Mouse (Mus musculus): Measurements from ENCODE around the gene Slc17a5.

DNA sequence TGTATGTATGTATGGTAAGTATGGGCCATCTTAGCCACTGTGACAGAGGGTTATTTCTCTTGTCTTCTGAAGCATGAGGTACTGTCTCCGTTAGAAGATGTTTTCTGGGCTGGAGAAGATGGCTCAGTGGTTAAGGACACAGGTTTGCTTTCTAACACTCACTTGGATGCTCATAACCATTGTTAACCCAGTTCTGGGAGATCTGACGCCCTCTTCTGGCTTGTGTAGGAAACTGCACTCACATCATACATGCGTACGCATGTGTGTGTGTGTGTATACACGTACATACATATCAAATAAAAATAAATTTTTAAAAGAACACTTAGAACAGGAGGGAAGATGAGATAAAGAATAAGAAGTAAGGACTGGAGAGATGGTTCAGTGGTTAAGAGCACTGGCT is 11.4 kb downstream of the Slc17a5 start:
- TF ChIP-seq CTCF (IDR thresholded peaks at IDR 0.05; ENCODE audit: low read depth) = 0 out of 2 replicates have a peak, but pooled peaks have one; percentile 12
- no peak for TF ChIP-seq EP300 (optimal IDR thresholded peaks at IDR 0.05)

Measured in stomach, postnatal 0 days (tissue).